Mouse (Mus musculus) limb, embryonic 11.5 days (tissue): ENCODE data around the gene Slc4a4. TPM values are rescaled to one million over a fixed set of nuclear protein-coding genes. Genes with fewer than 3 reads are reported as not detected.

ENCODE experiments used
- ATAC-seq: fragments of 200-750 bp; cut with Nextera tagmentation; 2 replicates; pipeline ENCODE4 v1.8.0; 2017; ENCODE audit warnings: low read depth; ENCODE audit not compliant: insufficient number of reproducible peaks, low FRiP score, low TSS enrichment
- DNase-seq: peaks from one replicate; pipeline ENCODE4 v3.0.0-alpha.2; 2015; ENCODE audit warnings: low spot score
- H3K27ac ChIP-seq: fragments of 300-500 bp; sonication (generic); replicated peaks from 2 replicates; pipeline ENCODE4 v1.5.1; 2014; ENCODE audit warnings: low read depth, mild to moderate bottlenecking, low read length
- H3K27me3 ChIP-seq: fragments of 300-500 bp; sonication (generic); 2 replicates; pipeline ENCODE4 v1.6.1; 2014; ENCODE audit warnings: mild to moderate bottlenecking, low read length, mixed read lengths; ENCODE audit not compliant: control insufficient read depth, insufficient read depth
- H3K36me3 ChIP-seq: fragments of 300-500 bp; sonication (generic); 2 replicates; pipeline ENCODE4 v1.6.1; 2014; ENCODE audit warnings: mild to moderate bottlenecking, low read length, moderate library complexity, mixed read lengths; ENCODE audit not compliant: control insufficient read depth, insufficient read depth
- H3K4me1 ChIP-seq: fragments of 300-500 bp; sonication (generic); 2 replicates; pipeline ENCODE4 v1.6.1; 2014; ENCODE audit warnings: low read length, mixed read lengths; ENCODE audit not compliant: control insufficient read depth, insufficient read depth
- H3K4me2 ChIP-seq: fragments of 300-500 bp; sonication (generic); 2 replicates; pipeline ENCODE4 v1.6.1; 2014; ENCODE audit warnings: low read depth, mild to moderate bottlenecking, moderate library complexity; ENCODE audit not compliant: severe bottlenecking
- H3K4me3 ChIP-seq: fragments of 300-500 bp; sonication (generic); 2 replicates; pipeline ENCODE4 v1.5.1; 2014; ENCODE audit warnings: low read depth, low read length
- H3K9ac ChIP-seq: fragments of 300-500 bp; sonication (generic); 2 replicates; pipeline ENCODE4 v1.6.1; 2014; ENCODE audit warnings: mild to moderate bottlenecking, low read length
- H3K9me3 ChIP-seq: fragments of 300-500 bp; sonication (generic); 2 replicates; pipeline ENCODE4 v1.6.1; 2016; ENCODE audit warnings: low read length; ENCODE audit not compliant: control insufficient read depth
- WGBS: fragments of 180-500 bp; shearing (Covaris S2); extraction: QIAGEN DNeasy Blood & Tissue Kit; methylation state at CpG from one replicate; pipeline ENCODE4 v1.1.7; 2014; 5-methylcytosine and 5-hydroxymethylcytosine counted together
- polyA plus RNA-seq: library from polyadenylated mRNA; unstranded; fragments of >200 nt; fragmentation: Nextera tagmentation; extraction: Ambion mirVana; gene quantifications from 2 replicates; pipeline ENCODE4 v1.2.1, GENCODE M21; 2014

Gene Slc4a4
- polyA plus RNA-seq, 1 experiment from 2014 or later, result 1.9 TPM

DNA sequence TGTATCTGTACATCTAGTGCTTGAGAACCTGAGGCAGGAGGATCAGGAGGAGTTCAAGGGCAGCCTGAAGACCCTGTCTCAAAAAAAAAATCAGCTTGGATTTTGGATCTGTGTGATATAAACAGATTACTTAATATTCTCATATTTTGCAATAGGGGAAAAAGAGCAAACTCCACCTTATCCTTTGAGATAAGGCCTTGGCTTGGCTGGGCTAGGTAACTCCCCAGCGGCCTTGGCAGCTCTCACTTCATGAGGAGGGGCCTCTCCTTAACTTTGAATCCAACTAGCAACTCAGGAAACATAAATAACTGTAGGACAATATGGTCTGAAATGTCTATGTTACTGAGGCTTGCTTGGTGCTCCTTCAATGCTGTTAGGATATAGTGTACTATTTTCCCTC, 51.6 kb downstream of the Slc4a4 start:
- no peak overlapping the region for H3K9ac ChIP-seq
- no peak overlapping the region for H3K27ac ChIP-seq
- no peaks in the 10 kb centered on the region for H3K27me3 ChIP-seq
- no peaks in the 10 kb centered on the region for H3K36me3 ChIP-seq
- WGBS, result 72% methylated on average over 1 of the region's 1 CpGs
- DNase-seq (no peak), ATAC-seq (no peak)
- no peak overlapping the region for H3K4me2 ChIP-seq
- H3K4me1 ChIP-seq, result no peaks in the 10 kb centered on the region
- no peaks in the 10 kb centered on the region for H3K9me3 ChIP-seq
- no peak overlapping the region for H3K4me3 ChIP-seq

DNA sequence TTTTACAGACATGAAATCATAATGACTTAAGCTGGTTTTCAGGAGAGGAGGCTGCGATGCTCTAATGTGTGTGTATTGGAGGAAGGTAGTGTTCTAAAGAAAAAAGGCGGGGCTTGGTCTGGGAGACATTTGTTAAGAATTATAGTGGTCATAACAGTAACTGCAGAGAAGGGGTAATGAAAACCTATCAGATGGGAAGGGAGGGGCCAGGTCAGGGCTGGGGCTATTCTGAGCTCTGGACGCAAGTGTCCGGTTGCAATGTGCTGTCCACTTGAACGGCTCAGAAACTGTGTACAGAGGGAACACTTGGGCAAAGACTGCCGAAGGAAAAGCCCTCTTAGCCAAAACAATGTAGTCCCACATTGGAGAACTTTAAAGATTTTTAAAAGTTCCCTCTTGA, 52.5 kb downstream of the Slc4a4 start:
- no peaks in the 10 kb centered on the region for H3K4me1 ChIP-seq
- DNase-seq (peak; percentile 27), ATAC-seq (no peak)
- no peak overlapping the region for H3K4me3 ChIP-seq
- H3K27me3 ChIP-seq, result no peaks in the 10 kb centered on the region
- H3K9ac ChIP-seq, result no peak overlapping the region
- no peak overlapping the region for H3K27ac ChIP-seq
- WGBS, result 21% methylated on average over 6 of the region's 6 CpGs
- no peak overlapping the region for H3K4me2 ChIP-seq
- H3K9me3 ChIP-seq, result no peaks in the 10 kb centered on the region
- no peaks in the 10 kb centered on the region for H3K36me3 ChIP-seq

DNA sequence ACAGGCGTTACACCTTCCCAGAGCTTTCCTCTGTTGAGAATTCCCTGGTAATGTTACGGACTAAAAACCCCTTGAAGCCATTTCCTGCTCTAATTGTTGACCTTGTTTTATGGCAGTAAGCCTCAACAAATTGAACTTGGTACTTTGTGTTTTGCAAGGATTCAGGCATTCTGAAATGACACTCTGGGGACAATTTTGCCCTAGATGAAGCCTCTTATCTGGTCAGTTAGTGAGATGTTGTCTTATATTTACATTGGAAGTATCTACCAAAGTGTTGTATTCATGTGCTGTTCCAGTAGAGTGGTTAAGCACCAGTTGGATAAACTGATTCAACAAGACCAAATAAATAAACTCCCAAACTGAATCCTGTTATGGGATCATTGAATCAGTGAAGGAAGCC, 53.2 kb downstream of the Slc4a4 start:
- no peak overlapping the region for H3K27ac ChIP-seq
- no peaks in the 10 kb centered on the region for H3K4me1 ChIP-seq
- no peaks in the 10 kb centered on the region for H3K36me3 ChIP-seq
- no peaks in the 10 kb centered on the region for H3K9me3 ChIP-seq
- no peak for DNase-seq
- H3K4me3 ChIP-seq, result no peak overlapping the region
- WGBS, result 42% methylated on average over 2 of the region's 2 CpGs
- no peak overlapping the region for H3K4me2 ChIP-seq
- H3K27me3 ChIP-seq, result no peaks in the 10 kb centered on the region
- no peak for ATAC-seq
- H3K9ac ChIP-seq, result no peak overlapping the region

DNA sequence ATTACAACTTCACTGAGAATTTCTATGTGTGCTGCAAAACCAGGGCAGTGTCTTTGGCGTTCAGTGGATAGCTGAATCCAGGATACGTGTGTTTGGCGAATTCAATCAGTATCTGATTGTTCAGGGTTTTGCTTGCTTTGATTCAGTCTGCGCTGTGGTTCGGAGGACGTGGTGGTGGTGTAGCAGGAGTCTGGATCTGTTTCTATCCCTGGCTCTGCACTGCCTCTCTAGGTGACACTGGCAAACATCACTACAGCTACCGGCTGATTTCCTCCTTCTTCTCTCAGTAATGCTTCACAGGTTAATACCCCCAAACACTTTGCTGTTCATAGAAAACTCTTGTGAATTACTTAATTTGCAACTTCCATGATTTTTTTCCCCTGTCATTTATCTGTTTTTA, 55.3 kb downstream of the Slc4a4 start:
- Histone ChIP-seq H3K4me3 (no peak overlapping the region), H3K36me3 (no peaks in the 10 kb centered on the region), H3K4me2 (no peak overlapping the region), H3K9me3 (no peaks in the 10 kb centered on the region), H3K4me1 (no peaks in the 10 kb centered on the region), H3K9ac (no peak overlapping the region), H3K27me3 (no peaks in the 10 kb centered on the region), H3K27ac (no peak overlapping the region)
- WGBS, result 88% methylated on average over 7 of the region's 7 CpGs
- DNase-seq (no peak), ATAC-seq (no peak)

DNA sequence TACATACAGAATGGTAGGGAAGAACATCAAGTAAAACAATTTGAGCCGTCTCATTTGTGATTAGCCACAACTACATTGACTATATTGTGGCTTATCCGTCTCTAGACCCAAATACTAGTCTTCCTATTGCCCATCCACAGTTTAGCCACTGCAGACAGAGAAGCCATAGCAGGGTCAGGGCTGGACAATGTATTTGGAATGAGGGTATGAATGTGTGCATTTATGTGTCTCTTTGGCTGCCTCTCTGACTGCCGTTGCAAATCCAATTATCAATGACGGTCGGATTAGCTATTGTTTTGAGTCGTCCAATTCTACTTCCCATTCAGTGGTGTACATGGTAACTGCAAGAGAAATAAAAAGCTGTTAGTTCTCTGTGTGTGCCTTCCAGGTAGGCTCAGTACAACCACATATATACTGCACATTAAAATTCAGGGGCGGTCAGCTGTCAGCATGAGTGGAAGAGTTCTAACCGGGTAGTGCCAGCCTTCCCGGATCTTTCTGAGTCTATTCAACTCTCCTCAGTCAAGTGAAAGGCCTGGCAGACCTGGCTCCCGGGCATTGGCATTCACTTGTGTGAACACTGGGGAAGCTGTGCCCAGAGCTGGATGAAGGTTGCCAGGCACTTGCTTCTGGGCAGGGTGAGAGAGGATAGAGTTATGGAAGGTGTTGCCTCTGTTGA, 59.2 kb downstream of the Slc4a4 start:
- no peak overlapping the region for H3K4me2 ChIP-seq
- no peak for ATAC-seq
- no peak overlapping the region for H3K9ac ChIP-seq
- H3K36me3 ChIP-seq, result no peaks in the 10 kb centered on the region
- no peaks in the 10 kb centered on the region for H3K9me3 ChIP-seq
- 87% methylated on average over 10 of the region's 10 CpGs for WGBS
- no peak overlapping the region for H3K4me3 ChIP-seq
- H3K4me1 ChIP-seq, result no peaks in the 10 kb centered on the region
- no peak for DNase-seq
- no peak overlapping the region for H3K27ac ChIP-seq
- H3K27me3 ChIP-seq, result no peaks in the 10 kb centered on the region

DNA sequence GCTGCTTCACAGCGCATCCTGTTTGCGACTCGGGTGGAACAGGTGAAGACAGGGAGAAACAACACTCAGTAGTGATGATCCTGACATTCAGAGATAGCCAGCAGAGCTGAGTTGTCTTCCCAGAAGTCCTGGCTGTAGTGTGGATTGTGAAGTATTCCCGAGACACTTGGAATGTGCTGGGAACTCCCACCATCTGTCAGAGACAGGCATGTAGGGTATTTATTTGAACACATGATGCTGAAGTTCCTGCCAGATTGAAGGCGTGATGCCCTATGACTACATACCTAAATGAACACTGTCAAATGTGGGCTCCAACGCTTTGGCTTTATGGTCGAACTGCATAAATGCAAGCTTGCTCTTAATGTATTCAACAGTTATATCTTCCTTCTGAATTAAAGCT, 63.7 kb downstream of the Slc4a4 start:
- Histone ChIP-seq H3K4me2 (no peak overlapping the region), H3K4me1 (no peaks in the 10 kb centered on the region), H3K4me3 (no peak overlapping the region), H3K36me3 (no peaks in the 10 kb centered on the region), H3K27me3 (no peaks in the 10 kb centered on the region), H3K9me3 (no peaks in the 10 kb centered on the region), H3K9ac (no peak overlapping the region), H3K27ac (no peak overlapping the region)
- 92% methylated on average over 7 of the region's 7 CpGs for WGBS
- ATAC-seq (no peak), DNase-seq (no peak)

DNA sequence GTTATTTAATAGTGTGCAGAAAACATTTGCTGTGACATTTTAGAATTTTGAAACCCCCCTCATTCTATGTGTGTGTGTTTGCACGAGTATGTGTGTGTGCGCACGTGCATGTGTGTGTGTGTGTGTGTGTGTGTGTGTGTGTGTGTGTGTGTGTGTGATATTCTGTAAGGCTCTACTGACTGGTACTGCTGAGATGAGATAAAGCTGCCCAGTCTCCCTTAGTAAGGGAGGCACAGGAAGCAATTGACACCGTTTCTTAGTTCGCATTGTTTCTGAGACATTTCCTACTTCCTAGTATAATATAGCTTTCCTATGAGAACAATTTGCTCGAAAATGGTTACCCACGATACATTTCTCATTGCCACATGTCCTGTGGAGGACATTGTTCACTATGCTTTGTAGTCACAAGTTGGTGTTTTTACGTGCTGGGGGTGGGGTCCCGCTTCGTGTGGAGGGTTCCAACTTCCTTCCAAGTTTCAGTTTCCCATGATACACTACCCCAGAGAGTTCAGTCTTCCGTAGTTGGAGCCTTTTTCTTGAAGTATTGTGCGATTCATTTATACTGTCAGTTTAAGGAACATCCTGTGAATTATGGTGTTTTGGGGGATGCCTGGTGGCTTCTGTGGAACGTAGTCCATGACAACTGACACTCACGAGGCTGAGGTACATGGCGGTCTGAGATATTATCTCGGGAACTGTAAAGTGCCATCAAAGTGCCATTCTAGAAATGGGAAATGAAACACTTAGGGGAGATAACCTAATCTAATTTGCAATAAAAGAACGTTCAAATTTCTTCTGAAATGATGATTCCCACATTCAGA, 66.3 kb downstream of the Slc4a4 start:
- H3K27me3 ChIP-seq, result no peaks in the 10 kb centered on the region
- H3K36me3 ChIP-seq, result no peaks in the 10 kb centered on the region
- no peak for DNase-seq
- H3K9me3 ChIP-seq, result no peaks in the 10 kb centered on the region
- no peak overlapping the region for H3K4me2 ChIP-seq
- no peak overlapping the region for H3K9ac ChIP-seq
- no peak overlapping the region for H3K27ac ChIP-seq
- H3K4me3 ChIP-seq, result no peak overlapping the region
- no peak for ATAC-seq
- WGBS, result 84% methylated on average over 17 of the region's 17 CpGs
- no peaks in the 10 kb centered on the region for H3K4me1 ChIP-seq

DNA sequence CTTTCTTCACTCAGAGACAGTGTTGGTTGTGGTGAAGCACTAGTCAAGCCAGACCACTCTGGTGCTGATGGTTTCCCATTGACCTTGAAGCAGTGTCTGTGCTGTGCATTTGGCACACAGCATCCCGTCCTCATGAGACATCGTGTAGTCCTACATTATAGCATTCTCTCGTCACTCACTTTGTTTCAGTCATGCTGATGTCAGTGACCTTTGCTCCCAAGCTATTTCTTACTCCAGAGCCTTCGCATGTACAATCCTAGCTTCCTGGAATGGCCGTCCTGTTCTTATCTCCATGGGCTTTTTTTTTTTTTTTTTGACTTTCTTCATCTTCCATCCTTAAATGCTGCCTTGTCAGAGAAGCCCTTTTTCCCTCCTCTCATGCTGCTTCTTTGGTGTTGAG, 71.1 kb downstream of the Slc4a4 start:
- no peak overlapping the region for H3K4me3 ChIP-seq
- H3K9me3 ChIP-seq, result no peaks in the 10 kb centered on the region
- WGBS, result 87% methylated on average over 5 of the region's 5 CpGs
- H3K27ac ChIP-seq, result no peak overlapping the region
- no peak for DNase-seq
- H3K4me1 ChIP-seq, result no peaks in the 10 kb centered on the region
- H3K36me3 ChIP-seq, result no peaks in the 10 kb centered on the region
- H3K27me3 ChIP-seq, result no peaks in the 10 kb centered on the region
- ATAC-seq, result no peak
- H3K4me2 ChIP-seq, result no peak overlapping the region
- H3K9ac ChIP-seq, result no peak overlapping the region
